Mouse (Mus musculus): ENCODE data around the gene Pak1ip1.
"Not testable (repeated sequence)": the region's sequence is repeated elsewhere in the genome, so short reads cannot be mapped to it uniquely, and the experiment has no call there.

The Pak1ip1 gene

DNA sequence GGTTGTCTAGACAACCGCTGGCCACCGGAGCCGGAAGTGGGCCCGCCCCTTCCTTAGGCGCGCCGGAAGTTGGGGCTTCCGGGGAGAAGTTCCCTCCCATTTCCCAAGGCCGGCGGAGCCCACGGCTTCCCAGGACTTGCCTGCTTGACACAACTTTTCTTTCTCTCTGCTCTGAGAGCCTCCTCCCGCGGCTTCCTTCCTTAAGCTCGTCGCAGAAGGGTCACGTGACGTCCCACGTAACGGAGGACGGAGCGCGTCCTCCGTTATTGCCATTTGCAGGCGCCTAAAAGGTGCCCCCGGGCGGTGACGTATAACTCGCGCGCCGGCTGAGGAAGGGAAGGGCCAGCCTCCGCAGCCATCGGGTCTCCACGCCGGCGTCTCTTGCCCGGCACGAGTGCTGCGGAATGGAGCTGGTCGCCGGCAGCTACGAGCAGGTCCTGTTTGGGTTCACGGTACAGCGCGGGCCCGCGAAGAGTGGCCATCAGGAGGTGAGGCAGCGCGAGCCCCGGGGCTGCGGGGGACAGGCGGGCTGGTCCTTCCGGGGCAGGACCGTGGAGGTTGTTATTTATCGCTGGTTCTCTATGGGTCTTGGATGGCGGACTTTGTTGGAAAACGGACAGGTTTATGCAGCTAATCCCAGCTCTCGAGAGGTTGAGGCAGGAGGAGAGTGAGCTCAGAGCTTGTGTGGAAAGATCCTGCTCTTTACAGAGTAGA lies at the start of gene Pak1ip1:
Gene Pak1ip1 (plus strand): TSS at position 98 of the 714 bp plus-strand sequence.
- peak; percentile 85 to 93 for DNase-seq (ENCODE audit: low read depth in 1 of 2, low spot score in 2 of 2)

DNA sequence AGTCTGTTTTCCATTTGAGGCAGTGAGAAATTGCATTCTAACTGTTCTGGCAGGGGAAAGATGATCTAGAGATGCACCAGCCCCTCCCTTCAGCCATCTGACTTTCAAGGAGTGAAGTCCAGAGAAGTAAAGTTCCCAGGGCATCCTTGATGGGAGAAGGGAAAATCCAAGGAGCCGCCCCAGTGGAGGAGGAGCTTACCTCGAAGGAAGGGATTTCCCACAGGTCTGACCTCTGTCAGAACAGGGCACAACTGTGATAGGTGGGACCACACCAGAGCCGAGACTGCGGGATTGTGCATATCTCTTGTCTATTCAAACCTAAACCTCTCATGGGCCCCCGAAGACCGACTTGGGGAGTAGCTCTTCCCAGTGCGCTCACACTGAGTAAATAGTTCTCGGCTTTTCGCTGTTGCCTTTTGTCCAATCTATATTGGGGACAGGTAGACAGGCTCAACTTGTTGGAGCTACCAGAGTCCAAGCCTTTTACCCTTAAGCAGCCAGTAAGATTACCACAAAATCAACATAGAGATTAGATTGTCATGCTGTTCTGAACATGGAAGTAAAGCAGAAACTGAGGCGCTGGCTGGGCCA lies 49.3 kb upstream of the Pak1ip1 start:
- no peak for DNase-seq (ENCODE audit: low read depth in 1 of 2, low spot score in 2 of 2)

DNA sequence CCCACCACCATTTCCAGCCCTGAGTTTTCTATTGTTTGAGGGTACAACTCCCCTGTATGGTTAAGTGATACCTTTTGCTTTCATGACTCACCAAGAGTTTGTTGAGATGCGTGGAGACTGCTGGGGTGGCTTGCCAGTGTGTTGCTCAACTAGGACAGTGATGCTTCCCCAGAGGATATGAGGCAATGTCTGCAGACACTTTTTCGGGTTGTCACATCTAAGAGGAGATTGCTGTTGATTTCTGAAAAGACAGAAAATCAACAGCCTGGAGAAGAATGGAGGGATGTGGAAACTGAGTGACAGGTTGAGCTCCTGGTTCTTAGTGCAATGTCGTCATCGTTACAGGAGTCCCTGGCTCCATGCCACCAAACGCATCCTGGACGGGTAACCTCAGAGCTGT lies 47.6 kb upstream of the Pak1ip1 start:
- DNase-seq (ENCODE audit: low read depth in 1 of 2, low spot score in 2 of 2): peak; percentile 52 to 56

DNA sequence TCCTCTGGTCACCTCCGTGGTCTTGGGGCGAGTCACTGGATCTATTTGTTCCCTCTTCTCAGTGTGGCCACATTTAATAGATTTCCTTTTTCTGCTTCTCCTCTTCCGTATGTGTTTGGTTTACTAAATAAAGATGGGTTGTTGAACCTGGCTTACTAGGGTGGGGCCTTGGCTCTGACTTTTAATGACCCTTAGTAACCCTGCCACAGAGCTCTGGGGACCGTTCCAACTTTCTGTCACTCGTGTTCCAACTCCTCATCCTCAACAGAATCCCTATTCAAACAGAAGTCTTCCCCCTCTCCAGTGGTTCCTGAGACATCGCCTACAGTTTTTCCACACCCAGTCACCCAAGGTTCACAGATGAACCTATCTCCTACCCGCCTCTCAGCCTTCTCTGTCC lies 45.0 kb upstream of the Pak1ip1 start:
- no peak for DNase-seq (ENCODE audit: low read depth in 1 of 2, low spot score in 2 of 2)

DNA sequence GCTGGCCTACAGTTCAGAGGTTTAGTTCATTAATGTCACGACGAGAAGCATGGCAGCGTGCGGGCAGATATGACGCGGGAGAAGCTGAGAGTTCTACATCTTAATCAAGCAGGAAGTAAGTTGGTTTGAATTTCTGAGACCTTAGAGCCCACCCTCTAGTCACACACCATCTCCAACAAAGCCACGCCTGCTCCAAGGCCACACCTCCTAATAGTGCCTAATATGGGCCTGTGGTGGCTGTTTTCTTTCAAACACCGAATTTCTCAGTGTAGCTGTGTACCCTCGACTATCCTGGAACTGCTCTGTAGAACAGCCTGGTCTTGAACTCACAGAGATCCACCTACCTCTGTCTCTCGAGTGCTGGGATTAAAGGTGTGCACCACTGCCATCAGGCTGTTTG lies 33.2 kb upstream of the Pak1ip1 start:
- peak in 1 of 2 experiments; percentile 57 for DNase-seq (ENCODE audit: low read depth in 1 of 2, low spot score in 2 of 2)

DNA sequence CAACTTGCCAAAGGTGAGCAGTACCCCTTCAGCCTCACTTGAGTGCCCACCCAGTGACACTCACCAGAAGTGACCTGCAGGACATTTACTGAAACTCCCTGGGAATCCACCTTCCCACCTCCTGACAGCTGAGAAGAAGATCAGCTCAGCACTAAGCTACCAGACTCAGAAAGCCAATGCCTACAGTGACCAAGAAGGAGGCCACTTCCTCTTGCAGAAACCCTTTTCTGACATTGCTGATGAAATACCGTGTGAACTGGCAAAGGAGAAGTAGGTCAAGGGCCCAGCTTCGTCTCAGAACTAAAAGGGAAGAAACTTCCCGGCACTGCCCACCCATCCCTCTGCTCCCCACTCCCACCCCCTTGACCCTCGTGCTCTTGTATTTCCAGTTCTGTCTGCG lies 32.3 kb upstream of the Pak1ip1 start:
- DNase-seq (ENCODE audit: low read depth in 1 of 2, low spot score in 2 of 2): peak; percentile 64 to 73

DNA sequence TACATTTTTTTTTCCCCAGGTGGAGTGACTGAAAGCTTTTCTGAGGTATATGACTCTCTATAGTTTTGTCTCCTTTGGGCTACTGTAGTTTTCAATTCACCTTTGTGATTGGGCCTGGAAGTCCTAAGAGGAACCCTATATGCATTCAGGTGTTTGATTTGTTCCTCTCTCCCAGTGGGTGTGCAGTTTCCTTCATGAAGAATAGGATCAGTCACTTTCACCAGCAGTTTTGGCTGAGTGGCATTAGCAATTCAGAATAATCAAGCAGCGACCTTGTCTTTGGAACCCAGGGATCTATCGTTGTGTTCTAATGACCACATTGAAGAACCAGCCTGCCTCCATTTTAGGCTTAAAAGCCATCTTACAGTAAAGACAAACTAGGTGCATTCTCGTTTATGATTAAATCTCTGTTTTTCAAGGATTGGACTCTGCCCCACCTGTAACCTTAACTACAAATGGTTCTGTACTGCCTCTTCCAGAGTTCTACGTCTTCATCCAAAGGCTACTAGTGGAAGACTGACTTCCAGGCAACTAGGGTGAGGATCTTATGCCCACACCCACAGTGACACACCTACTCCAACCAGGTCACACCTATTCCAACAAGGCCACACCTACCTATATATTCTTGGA lies 30.9 kb upstream of the Pak1ip1 start:
- DNase-seq (ENCODE audit: low read depth in 1 of 2, low spot score in 2 of 2): no peak

DNA sequence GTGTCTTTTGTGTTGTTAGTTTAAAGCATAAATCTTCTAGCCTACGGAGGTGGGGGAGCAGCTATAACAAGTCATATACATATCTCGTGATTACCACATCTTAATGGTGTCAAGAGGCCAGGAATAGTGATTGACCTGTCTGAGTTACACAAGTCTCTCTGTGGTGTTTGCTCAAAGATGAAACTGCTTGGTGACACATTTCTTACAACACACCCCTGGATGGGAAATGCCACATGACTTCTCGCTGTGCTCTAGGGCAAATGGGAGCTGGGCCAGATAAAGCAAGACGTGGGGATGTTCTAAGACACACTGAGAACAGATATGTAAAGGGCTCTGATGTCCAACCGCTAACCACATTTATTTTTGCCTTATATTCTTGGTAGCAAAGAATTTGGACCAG lies 29.6 kb upstream of the Pak1ip1 start:
- DNase-seq (ENCODE audit: low read depth in 1 of 2, low spot score in 2 of 2): peak; percentile 57 to 64

DNA sequence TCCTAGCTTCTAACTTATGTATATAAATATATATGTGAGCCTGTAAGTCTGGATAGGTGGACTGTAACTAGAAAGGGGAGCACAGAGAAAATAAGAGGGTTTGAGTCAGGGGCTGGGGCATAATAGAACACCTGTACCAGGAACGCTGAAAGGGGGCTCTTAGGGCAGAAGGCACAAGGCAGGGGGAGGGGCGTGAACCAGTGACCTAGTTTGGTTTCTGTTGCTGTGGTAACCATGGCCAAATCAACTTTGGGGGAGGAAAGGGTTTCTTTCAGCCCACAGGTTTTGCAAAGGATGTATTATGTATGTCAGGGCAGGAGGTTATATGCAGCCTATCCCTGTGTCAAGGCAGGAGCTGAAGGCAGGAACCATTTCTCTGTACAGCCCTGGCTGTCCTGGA lies 29.0 kb upstream of the Pak1ip1 start:
- no peak for DNase-seq (ENCODE audit: low read depth in 1 of 2, low spot score in 2 of 2)

DNA sequence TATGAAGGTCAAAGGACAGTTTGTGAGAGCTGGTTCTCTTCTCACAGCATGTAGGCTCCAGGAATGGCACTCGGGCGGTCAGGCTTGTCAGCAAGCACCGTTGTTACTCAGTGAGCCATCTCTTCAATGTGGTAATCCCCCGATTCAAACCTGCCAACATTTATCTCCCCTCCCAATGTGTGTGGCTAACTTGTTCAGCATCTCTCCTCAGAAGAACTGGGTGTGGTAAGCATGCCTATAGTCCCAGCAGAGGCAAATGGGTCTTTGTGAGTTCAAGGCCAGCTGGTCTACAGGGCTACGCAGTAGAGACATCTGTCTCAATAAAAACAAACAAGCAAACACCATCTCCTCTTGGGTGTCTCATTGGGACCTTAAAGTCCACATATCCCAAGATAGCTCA lies 27.8 kb upstream of the Pak1ip1 start:
- no peak for DNase-seq (ENCODE audit: low read depth in 1 of 2, low spot score in 2 of 2)

DNA sequence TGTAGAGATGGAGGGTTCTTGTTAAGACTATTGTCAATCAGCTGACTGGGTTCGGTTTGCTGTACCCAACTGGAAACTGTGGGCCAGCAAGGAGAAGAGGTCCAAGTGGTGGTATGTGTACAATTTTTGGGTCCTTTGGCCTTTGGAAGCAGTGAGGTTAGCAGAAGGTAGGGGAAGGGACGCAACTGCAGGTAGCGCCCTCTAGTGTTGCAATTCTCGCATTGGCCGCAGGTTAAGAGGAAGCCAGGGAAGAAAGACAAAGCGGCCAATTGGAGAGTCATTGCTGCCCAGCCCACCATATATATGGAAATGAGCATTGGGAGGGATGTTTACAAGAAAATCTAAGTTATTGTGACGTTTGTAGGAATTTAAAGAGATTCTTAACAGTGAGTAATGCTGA lies 23.2 kb upstream of the Pak1ip1 start:
- peak in 1 of 2 experiments; percentile 47 for DNase-seq (ENCODE audit: low read depth in 1 of 2, low spot score in 2 of 2)

DNA sequence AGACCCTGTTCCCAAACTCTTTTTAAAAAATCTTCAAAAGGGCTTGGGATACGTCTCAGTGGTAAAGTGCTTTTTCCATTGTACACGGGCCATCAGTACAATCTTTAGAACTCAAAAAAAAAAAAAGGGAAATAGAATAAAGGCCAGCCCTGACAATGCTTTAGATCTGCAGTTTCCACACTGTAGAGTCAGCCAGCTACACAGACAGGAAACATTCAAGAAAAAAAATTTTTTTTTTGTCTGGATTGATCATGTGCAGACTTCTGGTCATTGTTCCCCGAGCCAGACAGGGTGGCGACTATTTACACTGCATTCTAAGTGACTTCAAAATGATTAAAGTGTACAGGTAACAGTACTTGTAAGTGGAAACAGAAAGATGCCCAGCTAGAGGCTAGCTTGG lies 22.2 kb upstream of the Pak1ip1 start:
- no peak for DNase-seq (ENCODE audit: low read depth in 1 of 2, low spot score in 2 of 2)

DNA sequence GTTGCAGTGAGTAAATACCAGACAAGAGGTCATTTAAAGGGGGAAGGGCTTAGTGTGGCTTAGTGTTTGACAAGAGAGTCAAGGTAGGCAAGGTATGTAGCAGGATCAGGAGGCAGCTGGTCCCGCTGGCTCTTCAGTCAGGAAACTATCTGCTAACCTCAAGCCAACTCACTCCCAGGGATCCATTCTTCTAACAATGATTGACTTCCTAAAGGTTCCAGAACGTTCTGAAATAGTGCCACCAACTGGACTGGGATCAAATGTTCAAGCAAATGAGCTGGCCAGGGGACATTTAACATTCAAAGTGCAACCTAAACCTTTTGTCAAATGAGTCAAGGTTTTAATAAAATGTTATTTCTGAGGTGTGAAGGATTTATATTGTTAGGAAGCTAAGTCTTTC lies 21.5 kb upstream of the Pak1ip1 start:
- DNase-seq (ENCODE audit: low read depth in 1 of 2, low spot score in 2 of 2): no peak

DNA sequence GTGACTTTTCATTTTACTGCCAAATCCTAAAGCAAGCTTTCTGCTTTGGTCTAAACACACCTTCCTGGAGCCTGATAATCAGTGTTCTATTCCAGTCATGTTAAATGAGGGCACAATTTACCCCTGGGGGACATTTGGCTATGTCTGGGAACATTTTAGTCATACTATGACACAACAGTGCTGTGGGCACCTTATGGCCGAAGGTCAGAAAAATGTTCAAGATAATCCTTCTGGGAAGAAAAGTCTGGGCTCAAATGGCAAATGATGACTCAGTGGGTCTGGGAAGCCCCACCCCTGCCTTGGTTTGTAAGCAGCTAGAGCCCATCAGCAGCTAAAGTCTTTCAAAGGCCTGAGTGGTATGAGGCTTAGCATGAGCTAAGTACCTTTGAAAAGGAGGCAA lies 18.1 kb upstream of the Pak1ip1 start:
- DNase-seq (ENCODE audit: low read depth in 1 of 2, low spot score in 2 of 2): no peak

DNA sequence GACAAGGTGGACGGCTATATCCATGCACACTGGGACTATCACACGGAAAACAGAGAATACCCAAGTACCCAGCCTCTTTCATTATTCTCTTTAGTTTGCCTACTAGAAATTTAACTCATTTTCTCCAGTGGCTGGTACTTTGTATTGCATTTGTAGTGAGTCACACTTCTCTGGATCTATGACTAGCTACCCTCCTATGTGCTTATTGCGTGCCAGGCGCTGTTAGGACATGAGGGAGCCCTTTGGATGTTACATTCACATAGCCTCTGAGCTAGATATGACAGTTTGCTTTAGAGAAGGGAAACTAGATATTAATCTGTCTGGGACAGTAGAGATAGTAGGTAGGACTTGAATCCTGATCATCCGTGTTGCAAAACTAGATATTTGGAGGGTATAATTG lies 14.7 kb upstream of the Pak1ip1 start:
- no peak for DNase-seq (ENCODE audit: low read depth in 1 of 2, low spot score in 2 of 2)

DNA sequence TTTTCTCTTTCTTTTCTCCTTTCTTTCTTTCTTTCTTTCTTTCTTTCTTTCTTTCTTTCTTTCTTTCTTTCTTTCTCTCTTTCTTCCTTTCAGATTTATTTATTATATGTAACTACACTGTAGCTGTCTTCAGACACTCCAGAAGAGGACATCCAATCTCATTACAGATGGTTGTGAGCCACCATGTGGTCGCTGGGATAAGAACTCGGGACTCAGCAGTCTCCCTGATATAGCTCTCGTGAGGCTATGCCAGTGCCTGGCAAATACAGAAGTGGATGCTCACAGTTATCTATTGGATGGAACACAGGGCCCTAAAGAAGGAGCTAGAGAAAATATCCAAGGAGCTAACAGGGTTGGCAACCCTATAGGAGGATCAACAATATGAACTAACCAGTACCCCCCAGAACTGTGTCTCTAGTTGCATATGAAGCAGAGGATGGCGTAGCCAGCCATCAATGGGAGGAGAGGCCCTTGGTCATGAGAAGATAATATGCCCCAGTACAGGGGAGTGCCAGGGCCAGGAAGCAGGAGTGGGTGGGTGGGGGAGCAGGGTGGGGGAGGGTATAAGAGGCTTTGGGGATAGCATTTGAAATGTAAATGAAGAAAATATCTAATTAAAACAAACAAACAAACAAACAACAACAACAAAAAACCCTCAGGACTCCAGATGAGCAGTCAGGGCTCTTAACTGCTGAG lies 13.1 kb upstream of the Pak1ip1 start:
- not testable (repeated sequence) for DNase-seq (ENCODE audit: low read depth in 1 of 2, low spot score in 2 of 2)

DNA sequence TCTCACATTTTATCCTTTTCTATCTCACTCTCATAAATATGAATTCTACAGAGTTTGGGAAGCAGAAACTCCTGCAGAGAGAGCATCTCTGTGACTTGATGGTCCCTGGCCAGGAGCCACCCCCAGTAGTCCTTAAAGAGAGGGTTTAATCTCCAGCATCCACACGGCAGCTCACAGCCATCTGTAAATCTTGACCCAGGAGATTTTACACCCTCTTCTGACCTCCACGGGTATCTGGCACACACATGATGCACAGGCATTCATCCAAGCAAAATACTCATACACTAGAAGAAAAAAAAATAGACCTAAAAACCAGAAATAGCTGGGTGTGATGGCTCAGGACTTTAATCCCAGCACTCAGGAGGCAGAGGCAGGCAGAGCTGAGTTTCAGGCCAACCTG lies 12.4 kb upstream of the Pak1ip1 start:
- DNase-seq (ENCODE audit: low read depth in 1 of 2, low spot score in 2 of 2): no peak

DNA sequence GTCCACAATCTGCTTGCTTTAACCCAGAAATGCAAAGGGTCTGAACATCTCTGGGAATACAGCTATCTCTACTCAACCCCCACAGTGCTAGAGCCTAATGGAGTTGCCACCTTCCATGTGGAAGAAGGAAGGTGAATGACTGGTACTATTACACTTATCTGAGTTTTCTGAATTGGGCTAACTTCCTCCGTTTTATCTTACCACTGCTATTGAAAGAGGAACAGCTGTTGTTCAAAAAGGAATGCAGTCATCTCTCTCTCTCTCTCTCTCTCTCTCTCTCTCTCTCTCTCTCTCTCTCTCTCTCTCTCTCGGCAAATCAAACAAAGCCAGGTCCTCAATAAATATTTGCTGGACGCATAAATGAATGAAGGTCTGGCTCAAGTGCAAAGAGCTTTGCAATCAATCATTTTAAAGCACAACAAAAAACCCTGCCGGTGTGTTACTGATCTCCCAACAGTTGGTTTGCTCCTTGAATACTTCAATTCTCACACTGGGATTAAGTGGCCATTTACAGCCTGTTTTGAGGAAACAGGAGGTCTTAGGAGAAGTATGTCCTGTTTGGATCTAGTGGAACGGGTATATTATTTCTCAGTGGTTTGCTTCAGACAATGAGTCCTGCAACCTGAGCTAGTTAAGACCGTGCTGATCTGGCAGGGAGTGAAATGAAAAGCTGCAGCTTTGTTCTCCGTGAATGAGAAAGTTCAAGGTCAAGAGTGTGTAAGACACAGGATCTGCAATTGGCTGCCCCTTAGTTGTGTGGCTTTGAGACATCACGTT lies 6.1 kb upstream of the Pak1ip1 start:
- no peak for DNase-seq (ENCODE audit: low read depth in 1 of 2, low spot score in 2 of 2)

DNA sequence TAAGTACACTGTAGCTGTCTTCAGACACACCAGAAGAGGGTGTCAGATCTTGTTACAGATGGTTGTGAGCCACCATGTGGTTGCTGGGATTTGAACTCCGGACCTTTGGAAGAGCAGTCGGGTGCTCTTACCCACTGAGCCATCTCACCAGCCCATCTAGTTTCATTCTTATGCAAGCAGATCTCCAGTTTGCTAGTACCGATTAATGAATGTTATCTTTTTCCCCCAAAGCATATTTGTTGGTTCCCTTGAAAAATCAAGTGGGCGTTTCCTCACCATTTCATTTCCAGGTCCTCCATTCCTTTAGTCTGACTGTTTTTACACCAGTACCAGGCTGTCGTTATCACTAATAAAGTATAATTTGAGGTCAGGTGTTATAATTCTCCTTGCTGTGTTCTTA lies 2.3 kb upstream of the Pak1ip1 start:
- DNase-seq (ENCODE audit: low read depth in 1 of 2, low spot score in 2 of 2): not testable (repeated sequence)

DNA sequence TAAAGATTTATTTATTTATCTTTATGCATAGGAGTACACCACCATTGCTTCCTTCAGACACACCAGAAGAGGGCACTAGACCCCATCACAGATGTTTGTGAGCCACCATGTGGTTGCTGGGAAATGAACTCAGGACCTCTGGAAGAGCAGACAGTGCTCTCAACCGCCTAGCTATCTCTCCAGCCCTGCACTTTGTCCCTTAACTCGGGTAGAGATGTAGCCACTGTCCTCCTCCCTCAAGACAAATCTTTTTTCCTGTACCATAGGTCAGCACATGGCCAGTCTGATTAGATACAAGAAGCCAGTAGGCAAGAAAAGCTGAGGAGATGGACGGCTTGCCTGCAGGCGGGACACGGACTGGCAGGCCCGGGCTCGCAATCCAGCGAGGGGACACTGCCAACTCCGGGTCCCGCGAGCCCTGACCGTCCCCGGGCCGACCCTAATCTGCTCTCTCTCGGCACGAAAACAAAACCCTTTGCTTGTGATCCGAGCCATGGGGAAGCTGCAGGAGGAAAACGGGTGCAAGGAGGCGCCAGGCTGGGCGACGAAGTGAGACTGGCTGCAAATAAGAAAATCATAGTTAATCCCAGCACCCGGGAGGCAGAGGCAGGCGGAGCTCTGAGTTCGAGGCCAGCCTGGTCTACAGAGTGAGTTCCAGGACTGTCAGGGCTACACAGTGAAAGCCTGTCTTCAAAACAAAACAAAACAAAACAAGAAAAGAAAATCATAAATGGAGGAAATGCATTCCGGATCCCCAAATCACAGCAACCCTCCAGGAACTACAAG lies 490 bp upstream of the Pak1ip1 start:
- DNase-seq (ENCODE audit: low read depth in 1 of 2, low spot score in 2 of 2): peak in 1 of 2 experiments; percentile 25

Data from monocyte, adult 2 months (primary cell).